Mouse (Mus musculus) left cerebral cortex, postnatal 36 days (tissue): ENCODE results near the gene Syt2. TPM values are rescaled to one million over a fixed set of nuclear protein-coding genes. Genes with fewer than 3 reads are reported as not detected.

ENCODE experiments used
- DNase-seq, 2 experiments: peaks; one replicate each; pipeline ENCODE4 v3.0.0; 2021 to 2022; ENCODE audit warnings: low spot score in 2 of 2, mixed read lengths in 1 of 2
- intact Hi-C: fragments of 180-260 bp; cut with DNase I; formaldehyde crosslinking; loops from one replicate; pipeline ENCODE4 v1.15.1; 2025
- total RNA-seq, 2 experiments: library from RNA; stranded (reverse); gene quantifications; 2 replicates each; pipeline ENCODE4 v1.2.3; 2021

Gene Syt2
- total RNA-seq, 2 experiments from 2014 or later: 49.4 to 71.5 TPM

DNA sequence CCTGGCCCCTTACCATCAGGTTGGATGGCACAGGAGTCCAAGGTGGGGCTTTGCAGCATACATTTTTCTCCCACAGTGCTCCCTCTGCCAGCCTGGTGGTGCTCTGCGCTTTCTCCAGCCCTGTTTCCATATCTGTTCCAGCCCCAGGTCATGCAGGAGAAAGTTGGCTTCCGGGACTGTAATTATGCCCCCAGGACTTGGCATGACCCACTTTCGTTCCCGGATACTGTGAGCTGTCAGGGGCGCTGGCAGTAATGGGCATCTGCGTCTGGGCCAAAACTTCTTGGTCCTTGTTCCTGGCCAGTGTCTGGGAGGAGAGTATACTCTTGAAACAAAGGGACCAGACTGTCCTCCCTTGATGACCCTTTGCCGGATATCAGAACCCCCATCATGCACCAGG is 76.4 kb downstream of the Syt2 start:
- no peak for DNase-seq
- intact Hi-C loops: no loop called here

DNA sequence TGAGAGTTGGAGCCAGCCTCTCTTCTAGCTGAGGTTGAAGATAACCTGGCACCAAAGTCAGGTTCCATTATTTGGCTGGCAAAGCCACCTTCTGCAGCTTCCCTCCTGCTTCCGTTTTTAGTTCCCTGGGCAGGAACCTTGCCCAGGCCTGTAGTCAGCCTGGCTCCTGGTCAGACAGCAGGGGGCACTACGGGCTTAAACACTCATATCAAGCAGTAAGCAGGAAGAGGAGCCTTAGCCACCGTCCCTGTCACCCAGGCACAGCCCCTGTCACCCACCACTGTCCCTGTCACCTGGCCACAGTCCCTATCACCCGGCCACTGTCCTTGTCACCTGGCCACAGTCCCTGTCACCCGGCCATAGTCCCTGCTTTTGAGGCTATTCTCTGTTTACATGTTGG is 78.8 kb downstream of the Syt2 start:
- DNase-seq: peak in 1 of 2 experiments; percentile 40

DNA sequence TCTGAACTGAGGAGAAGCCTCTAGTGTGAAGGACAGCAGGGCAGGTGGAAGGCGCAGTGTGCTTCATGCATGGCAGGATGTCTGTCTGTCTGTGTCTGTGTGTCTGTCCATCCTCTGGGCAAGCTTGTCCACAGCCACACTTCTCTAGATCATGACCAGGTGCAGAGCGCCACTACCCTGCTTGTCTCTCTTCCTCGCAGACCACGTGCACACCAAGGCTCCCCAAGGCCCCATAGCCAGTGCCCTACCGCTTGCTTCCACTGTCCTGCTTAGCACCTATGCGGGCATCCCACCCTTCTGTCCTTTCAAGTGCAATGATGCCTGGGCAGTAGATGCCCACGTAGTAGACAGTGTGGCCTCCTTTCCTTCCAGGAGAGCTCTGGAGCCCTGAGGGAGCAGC is 80.0 kb downstream of the Syt2 start:
- no peak for DNase-seq
- intact Hi-C loops: no loop called here

More for the DNA sequence above, 78.8 kb downstream of the Syt2 start:
- intact Hi-C loops: no loop called here

DNA sequence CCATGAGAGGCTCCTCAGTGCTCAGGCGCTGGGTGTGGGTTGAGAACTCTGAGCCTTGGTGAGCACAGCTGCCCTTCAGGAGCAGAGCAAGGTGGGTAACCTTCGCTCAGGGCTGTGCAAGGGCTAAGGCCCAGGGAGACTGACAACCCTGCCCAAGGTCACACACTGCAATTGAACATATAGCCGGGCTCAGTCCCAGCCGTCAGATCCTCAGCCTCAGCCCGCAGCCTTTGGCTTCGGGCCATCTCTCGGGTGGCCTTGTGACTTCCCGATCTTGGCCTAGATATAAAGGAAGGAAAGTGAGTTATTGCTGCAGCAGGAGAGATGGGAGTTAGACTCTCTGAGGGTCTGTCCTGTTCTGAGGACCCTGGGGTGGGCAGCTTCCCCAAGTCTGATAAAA is 80.8 kb downstream of the Syt2 start:
- no peak for DNase-seq
- intact Hi-C loops: no loop called here

DNA sequence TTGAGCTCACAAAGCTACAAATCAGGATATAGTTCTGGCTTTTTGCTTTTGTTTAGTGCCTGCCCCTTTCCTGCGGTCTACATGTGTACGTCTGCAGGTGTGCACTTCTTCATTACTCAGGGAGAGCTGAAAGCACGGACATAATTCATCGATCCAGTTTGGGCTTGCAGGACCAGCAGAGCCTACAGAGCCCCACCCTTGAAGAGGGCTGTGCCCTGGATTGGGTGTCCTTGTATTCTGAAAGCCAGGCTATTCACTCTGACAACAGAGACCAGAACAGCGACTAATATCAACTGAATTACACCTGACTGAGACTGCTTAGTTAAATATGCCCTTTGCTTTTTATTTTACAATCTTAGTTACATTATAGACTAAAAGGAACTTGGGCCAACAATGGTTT is 87.2 kb downstream of the Syt2 start:
- intact Hi-C loops: no loop called here
- DNase-seq: no peak

DNA sequence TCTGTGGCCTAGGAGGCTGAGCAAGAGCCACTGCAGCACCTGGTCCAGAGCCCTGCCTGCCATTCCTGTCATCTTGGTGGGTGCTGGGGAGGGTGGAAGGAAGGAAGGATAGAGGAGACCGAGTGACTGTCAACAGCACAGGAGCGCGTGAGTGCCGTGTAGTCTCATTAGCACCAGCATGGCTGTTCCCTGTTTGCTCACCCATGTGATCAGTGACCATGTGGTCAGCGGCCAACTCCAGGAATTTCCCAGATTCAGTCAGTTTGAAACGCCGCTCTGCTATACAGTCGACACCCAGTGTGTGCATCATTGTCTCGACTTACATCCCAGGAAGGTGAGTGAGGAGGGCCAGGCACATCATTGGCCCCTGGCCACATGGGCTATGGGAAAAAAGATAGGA is 91.0 kb downstream of the Syt2 start:
- DNase-seq: no peak
- intact Hi-C loops: no loop called here

DNA sequence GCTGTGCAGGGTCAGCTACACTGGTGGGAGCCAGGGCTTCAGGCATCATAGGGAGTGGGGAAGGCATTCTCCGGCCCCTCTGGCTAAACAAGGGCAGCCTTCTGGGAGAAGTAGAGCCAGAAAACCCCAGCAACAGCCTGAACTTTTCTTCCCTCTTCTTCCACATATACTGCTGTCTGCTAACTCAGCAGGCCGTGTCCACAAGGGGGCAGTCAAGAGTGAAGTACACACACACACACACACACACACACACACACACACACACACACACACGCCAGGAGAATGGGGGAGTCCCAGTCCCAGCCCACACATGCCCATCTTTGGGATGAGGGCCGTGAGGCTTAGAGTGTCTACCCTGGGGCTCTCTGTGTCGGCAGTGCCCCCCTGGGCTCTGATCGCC is 95.0 kb downstream of the Syt2 start:
- intact Hi-C loops: no loop called here

DNA sequence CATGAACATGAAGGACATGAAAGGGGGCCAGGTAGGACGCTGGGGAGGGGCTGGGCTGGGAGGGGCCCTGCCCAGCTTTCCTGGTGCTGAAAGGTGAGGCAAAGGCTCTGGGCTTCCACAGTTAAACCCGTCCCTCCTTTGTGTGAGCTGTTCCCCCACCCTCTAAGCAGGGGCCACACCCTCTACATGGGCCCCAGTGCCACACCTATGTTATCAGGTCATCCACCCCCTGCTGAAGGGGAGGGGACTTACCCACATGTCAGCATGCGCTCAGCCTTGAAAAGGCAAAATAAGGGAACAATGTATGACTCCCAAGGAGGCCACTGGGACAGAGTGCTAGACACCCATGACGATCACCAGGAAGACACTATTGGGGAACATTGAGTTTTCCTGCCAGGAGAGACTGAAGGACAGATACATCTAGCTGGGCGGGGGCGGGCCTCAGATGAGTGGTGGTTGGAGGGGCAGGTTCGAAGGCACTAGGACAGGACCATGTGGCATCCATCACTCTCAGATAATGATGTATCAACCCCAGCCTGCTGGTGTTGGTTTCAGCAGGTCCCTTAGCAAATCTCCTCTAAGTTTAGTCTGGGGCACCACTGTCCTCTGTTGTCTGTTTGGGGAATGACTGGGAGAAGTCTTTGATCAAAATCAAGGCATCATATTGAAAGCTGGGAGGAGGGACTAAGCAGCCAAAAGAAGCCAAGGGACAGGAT is 95.6 kb downstream of the Syt2 start:
- no peak for DNase-seq
- intact Hi-C loops: no loop called here

More for the DNA sequence above, 95.0 kb downstream of the Syt2 start:
- DNase-seq: no peak

DNA sequence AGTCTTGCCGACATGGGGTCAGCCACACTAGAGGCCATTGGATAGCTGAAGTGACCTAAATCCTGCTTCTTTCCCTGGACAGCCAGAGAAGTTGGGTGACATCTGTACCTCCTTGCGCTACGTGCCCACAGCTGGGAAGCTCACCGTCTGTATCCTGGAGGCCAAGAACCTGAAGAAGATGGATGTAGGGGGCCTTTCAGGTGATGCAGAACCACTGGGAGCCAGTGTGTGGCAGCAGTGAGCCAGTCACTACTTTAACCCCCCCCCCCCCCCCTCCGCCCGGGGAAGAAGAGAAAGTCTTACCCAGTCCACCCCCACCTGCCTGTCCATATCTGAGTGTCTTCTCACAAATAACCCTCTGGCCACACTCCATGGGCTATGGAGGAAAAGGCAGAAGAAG is 99.2 kb downstream of the Syt2 start:
- intact Hi-C loops: no loop called here
- DNase-seq: no peak

DNA sequence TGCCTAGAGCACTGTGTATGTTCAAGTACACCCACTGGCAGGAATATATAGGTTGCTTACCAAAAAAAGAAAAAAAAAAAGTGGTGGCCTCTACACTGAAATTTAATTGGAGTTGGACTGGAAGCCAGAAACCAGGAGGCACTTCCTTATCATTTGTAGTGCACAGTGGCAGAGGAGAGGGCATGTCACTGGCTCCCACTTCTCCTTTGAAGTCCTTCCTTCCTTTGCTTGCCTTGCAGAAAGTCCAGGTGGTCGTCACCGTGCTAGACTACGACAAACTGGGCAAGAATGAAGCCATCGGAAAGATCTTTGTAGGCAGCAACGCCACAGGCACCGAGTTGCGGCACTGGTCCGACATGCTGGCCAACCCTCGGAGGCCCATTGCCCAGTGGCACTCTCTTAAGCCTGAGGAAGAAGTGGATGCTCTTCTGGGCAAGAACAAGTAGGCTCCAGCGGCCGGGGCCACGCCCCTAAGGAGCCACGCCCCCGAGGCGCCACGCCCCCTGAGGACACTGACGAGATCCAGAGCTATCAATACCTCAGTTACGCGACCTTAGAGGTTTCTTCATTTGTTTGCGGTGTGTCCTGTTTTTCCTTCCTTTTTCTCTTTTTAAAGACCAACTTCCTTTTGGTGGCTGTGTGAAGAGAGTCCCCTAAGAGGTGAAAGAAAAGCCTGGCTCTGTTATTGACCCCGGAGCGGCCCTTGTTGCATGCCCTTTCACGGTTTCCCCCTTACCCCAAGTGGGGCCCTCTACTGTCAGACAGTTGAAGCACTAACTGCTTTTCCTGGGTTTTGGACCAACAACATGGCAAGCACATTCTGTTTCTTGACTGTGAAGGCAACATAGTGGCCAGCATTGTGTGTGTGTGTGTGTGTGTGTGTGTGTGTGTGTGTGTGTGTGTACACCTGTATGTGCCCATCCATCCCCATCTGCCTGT is 101.0 kb downstream of the Syt2 start:
- DNase-seq: no peak
- intact Hi-C loops: no loop called here

DNA sequence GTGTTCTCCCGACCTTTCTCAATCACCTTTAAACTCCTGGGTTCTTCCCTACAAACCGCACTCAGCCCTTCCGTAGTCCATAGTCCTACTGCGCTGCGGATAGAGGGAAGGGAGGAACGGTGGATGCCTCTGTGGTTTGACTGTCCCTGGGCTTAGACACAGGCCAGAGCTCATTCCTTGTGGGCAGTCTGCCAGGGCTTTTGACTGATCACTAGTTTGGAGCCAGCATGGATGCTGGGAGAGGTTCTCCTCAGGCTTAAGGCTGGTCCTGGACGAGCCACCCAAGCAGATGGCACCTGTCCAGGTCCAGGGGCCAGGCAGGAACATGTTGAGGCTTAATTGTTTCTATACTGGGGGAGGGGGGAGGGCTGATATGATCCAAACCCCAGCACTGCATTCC is 103.4 kb downstream of the Syt2 start:
- intact Hi-C loops: no loop called here
- no peak for DNase-seq

DNA sequence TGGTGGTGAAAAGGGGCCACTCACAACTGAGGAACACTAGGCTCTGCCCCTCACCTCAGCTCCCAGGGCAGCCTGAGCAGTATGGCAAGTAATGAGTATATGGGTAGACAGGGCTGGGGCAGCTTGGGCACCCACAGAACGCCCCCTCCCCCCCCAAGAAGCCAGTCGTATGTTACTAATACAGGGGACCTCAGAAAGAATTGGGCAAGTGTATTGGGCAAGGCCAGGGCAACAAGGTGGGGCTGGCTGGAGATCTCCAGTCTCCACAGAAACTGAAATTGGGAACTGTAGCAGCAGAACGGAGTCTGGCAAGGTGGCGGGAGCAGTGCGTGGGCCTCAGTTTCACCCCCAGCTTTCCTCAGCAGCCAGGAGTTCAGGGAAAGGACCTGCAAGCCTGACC is 106.0 kb downstream of the Syt2 start:
- intact Hi-C loops: no loop called here
- DNase-seq: no peak

DNA sequence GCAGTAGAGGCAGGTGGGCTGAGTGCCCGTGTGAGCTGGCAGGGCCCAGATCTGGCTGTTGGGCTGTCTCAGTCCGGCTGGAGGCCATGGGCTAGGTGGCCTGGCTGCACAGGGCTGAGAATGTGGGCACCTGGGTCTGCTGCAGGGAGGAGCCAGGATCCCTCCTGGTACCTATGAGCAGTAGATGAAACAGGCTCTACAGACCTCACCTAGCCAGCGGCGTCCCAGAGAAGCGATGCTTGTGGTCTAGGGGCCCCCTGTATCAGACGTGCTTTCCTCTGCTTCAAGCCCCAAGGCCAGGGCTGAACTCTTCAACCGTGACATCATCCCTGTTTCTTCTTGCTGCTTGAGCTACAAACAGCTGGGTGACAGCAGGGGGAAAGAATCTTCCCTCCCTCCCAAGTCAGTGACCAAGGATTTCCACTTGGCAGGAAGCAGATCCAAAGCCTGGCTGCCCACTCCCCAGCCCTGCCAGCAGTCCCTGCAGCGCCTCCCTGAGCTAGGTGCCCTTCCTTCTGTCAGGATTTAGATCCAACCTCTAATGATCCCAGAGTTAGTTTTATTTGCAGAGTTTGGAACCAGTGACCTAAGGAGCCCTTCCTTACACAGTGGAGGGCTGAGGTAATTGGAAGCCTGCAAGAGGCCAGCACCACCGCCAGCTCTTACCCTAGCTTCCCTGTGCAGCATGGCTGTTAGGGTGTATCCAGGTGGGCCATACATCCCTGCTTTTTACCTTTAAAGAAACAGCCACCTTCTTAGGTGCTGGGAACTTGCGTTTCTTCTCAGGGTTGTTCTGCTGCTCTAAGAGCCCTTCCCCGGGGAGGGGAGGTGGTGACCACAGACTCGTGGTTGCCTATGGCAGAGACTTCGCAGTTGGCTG is 107.5 kb downstream of the Syt2 start:
- DNase-seq: no peak
- intact Hi-C loops: no loop called here

DNA sequence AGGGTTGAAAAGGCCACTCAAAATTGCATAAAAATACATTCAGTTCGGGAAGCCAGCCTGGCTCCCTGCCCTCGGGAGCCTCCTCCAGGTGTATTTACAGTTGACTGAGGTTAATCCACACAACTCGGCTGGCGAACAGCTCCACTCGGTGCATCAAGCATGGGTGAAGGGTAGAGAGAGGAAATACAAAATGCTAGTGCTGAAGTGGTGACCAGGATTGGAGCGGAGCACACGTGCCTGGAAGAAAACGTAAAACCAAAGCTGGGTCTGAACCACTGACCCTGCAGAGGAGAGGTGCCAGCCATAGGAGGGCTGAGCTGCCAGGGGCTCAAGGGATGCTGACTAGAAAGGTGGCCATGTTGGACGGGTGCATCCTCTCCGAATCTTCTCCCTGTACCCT is 108.3 kb downstream of the Syt2 start:
- intact Hi-C loops: no loop called here
- no peak for DNase-seq

DNA sequence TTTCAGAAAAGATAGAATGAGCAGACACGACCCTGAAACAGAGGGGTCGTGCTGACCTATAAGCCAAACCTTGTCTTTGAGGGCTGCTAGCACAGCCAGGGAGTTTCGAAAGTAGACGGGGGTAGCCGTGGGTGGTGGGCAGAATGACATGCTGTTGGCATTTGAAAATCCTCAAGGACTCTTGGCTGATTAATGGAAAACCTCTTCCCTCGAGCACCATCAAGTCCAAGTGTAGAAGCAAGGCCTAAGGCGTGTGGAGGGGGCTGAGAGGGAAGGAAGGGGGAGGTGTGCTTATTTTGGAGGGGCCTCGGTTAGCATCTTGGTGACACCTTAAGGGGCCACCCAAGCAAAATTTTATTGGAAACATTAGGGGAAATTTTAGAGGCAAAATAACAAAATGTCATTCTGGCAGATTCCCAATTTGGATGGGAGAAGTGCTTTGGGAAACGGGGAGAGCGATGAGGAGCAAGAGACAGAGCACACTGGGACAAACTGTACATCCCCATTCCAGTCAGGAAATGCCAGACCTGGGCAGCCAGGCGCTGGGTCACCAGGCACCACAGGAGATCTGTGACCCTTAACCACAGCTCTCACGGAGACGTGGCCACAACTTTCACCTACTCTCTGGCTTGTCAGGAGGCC is 109.2 kb downstream of the Syt2 start:
- DNase-seq: no peak
- intact Hi-C loops: no loop called here

DNA sequence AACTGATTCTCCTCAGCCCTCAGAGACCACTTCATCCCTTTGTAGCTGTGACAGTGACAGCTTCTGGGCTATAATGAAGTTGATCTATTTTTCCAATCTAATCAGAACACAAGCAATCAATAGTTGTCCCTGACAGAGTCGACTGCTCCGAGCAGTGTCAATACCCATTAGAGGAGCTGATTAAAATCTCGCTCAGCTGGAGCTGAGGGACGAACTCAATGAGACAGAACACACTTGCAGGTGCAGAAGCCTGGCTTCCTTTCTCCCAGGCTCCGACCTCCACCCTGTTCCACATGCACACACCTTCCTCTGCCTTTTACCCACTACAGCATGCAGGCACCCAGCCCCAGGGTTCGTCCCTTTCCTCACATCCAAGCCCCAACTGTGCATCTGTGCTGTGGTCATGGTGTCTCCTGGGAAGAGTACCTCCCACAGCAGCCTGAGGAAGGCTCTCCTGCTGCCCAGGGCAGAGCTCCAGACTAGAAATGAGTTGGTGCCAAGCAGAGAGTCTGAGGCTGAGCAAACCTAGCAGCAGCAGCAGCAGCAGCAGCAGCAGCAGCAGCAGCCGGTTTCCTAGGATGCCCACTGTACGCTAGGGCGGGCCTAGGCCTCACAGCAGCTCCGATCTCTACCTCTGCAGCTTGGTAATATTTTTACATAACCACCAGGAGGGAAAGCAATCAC is 109.9 kb downstream of the Syt2 start:
- intact Hi-C loops: no loop called here
- no peak for DNase-seq

DNA sequence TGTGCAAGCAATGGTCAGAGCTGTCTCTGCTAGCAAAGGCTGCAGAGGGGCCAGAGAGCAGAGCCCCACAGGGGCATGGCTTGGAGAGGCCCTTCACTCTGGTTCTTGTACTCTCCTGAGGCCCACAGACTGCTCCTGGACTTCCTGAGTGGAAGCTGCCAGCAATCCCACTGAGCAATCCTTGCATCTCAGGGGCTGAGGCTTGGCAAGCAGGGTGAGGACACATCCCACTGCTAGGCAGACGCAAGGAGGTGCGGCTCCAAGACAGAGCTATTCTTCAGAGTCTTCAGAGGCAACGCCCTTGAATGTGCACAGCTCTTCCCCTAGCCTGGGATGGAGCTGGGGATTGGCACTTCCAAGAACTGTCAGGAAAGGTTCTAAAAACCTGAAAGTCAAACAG is 110.8 kb downstream of the Syt2 start:
- intact Hi-C loops: no loop called here
- no peak for DNase-seq

DNA sequence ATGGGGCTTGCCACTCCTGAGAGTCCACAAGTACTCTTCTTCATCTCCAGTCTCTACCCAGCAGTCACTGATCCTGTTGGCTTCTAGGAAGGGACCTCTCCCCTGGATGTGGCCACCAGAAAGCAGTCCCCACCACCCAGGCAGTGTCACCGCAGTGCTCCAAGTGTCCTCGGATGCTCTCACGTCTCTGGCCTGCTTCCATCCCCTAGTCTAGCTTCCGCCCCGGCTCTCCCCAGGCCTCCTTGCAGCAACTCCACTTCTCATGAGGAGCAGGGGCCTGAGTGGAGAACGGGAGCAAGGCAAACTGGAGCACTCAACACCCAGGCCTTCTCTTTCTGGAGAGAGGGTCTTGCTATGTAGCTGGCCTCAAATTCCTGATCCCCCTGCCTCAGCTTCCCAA is 112.7 kb downstream of the Syt2 start:
- intact Hi-C loops: no loop called here
- no peak for DNase-seq

DNA sequence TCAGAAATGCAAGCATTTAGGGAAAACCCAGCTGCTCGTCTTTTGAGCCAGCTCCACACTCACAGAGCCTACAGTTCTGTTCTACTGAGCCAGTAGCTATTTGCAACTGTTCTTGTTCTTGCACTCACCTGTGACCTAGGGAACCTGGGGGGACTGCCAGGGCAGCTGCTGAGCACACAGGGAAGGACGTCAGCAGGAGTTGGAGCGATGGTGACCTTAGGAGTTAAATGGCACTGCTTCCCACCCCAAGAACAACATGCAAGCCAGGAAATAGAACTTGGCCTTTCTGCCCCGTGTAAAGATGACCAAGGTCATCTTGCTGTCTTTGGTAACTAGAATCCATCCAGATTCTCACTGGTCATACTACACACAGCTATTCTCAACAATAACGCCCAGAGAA is 114.2 kb downstream of the Syt2 start:
- no peak for DNase-seq
- intact Hi-C loops: no loop called here
